Mouse (Mus musculus) kidney, postnatal 25 days (tissue): ENCODE measurements around the gene Sh2d4b.
A peak's percentile ranks its signal among the peaks of the same experiment; 100 is the strongest.

ENCODE experiments used
- DNase-seq, 2 experiments: peaks; one replicate each; pipeline ENCODE4 v3.0.0; 2021; ENCODE audit warnings: mixed read lengths in 2 of 2

Gene Sh2d4b

GRCm38 (mm10) chr14:40830094-40830493 is 63.0 kb downstream of the Sh2d4b start:
- DNase-seq, result peak; percentile 59 to 72

GRCm38 (mm10) chr14:40818051-40818450 is 75.0 kb downstream of the Sh2d4b start:
- DNase-seq, result peak; percentile 54 to 78

- no peak for DNase-seq
Measured at GRCm38 (mm10) chr14:40816715-40817114, 76.4 kb downstream of the Sh2d4b start.

DNA sequence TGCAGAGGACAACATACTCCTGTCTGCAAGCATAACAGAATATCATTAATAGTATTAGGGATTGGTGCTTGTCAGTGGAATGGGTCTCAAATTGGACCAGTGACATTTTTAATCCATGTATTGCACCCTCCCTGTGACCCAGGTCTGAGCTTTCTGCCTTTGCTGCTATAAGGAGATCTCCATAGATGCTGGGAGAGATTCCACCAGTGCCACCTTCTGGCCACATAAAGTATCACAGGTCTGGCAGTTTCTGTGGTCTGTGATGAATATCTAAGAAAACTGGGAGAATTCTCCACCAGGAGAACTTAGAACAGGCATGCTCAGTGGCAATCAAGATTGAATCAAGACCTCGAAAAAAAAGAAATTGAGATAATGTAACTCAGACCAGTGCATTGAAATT is 101.5 kb downstream of the Sh2d4b start:
- peak; percentile 34 to 60 for DNase-seq

DNA sequence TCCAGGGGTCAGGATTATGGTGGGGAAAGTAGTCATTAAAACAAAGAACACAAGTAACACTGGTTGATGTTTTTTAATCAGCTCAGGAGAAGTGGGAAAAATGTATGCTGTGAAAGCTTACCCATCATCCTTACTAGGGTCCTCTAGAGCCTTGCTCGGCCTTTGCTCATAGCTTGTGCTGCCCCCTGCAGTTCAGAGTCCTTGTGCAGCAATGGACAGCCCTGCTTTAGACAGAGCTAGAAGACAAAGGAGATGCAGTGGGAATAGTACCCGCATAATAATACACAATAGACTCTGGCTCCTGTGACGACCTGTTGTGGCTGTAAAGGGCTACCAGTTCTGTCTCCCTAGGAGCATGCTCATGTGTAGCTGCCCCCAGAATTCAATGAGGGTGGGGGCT is 104.0 kb downstream of the Sh2d4b start:
- peak; percentile 37 to 58 for DNase-seq

- no peak for DNase-seq
Measured at GRCm38 (mm10) chr14:40769097-40770090, 123.7 kb downstream of the Sh2d4b start.
